Comparison of ENCODE assay signal across 14 mouse cellular contexts in genomic region chr11:51884092-51884491, GRCm38 (mm10). TPM values are rescaled to one million over a fixed set of nuclear protein-coding genes. Genes with fewer than 3 reads are reported as not detected.
DNase-seq lines count a peak whose midpoint lies in the region; ATAC-seq and TF ChIP-seq lines count a peak whose summit lies in the region.
"Had no signal": no experiment of that assay in that cellular context is flagged by ENCODE, and none has a peak within 500 bp of the region (broad histone marks: within the 10 kb centered on the region; RNA-seq: fewer than 3 reads in every experiment).

No protein-coding gene starts in this region.

- no peak overlapping the region for H3K4me3 ChIP-seq in gastrocnemius, adult 2 months
- no peak overlapping the region for H3K4me3 ChIP-seq in lung, embryonic 14.5 days (ENCODE audit: low read depth, low read length)
- H3K4me3 ChIP-seq: layer of hippocampus, adult 2 months; limb, embryonic 15.5 days; neural tube, embryonic 12.5 days had no signal

- intact Hi-C loops in gastrocnemius, adult 2 months (cut with DNase I) = no loop called here

- no peak overlapping the region for H3K4me2 ChIP-seq in lung, embryonic 14.5 days
- H3K4me2 ChIP-seq: limb, embryonic 15.5 days; neural tube, embryonic 12.5 days had no signal

- no peaks in the 10 kb centered on the region; the same call in 1 of the 2 replicates for H3K4me1 ChIP-seq in lung, embryonic 14.5 days (ENCODE audit: insufficient read depth)
- H3K4me1 ChIP-seq: neural tube, embryonic 12.5 days had no signal

- H3K9me3 ChIP-seq in lung, embryonic 14.5 days (ENCODE audit: low read depth, low read length) = no peaks in the 10 kb centered on the region
- H3K9me3 ChIP-seq: limb, embryonic 15.5 days; neural tube, embryonic 12.5 days had no signal

- WGBS in lung, embryonic 14.5 days = 23% methylated on average over 1 of the region's 1 CpGs

- no peaks in the 10 kb centered on the region for H3K36me3 ChIP-seq in lung, embryonic 14.5 days (ENCODE audit: insufficient read depth)
- H3K36me3 ChIP-seq: limb, embryonic 15.5 days; neural tube, embryonic 12.5 days had no signal

- ATAC-seq in lung, embryonic 14.5 days (ENCODE audit: insufficient read depth) = peak; percentile 68; the same call in 1 of the 2 replicates
- peak; percentile 56 for ATAC-seq in megakaryocyte-erythroid progenitor cell, adult 5-6 weeks (replicated peaks; ENCODE audit: low FRiP score, low TSS enrichment, poor library complexity, severe bottlenecking)

- no peak for TF ChIP-seq CTCF in gastrocnemius, adult 2 months (IDR thresholded peaks at IDR 0.05)
- no peak for TF ChIP-seq CTCF in lung, embryonic 14.5 days (IDR thresholded peaks at IDR 0.05; ENCODE audit: low read depth)

- DNase-seq in gastrocnemius, adult 2 months = no peak
- no peak for DNase-seq in gastrocnemius, postnatal 25 days
- DNase-seq in lung, embryonic 14.5 days = no peak
- no peak for DNase-seq in lung, adult 18-20 months
- DNase-seq in NIH3T3 (ENCODE audit: low read depth) = peak; percentile 30
- DNase-seq in right cerebral cortex, postnatal 10 days (ENCODE audit: low spot score in 2 of 2) = no peak
- DNase-seq in urinary bladder, postnatal 14 days (ENCODE audit: low spot score) = no peak
- DNase-seq: right cerebral cortex, postnatal 4 days had no signal

- H3K9ac ChIP-seq in lung, embryonic 14.5 days = no peak overlapping the region
- H3K9ac ChIP-seq: limb, embryonic 15.5 days; liver, postnatal 0 days; neural tube, embryonic 12.5 days had no signal

- 0 out of 2 replicates have a peak overlapping the region, but pooled peaks have one; percentile 1 for H3K27ac ChIP-seq in gastrocnemius, adult 2 months
- peak overlapping the region; percentile 48 for H3K27ac ChIP-seq in lung, embryonic 14.5 days (ENCODE audit: low read depth)
- H3K27ac ChIP-seq: kidney, postnatal 0 days; layer of hippocampus, adult 2 months; limb, embryonic 15.5 days; neural tube, embryonic 12.5 days had no signal

- H3K27me3 ChIP-seq in lung, embryonic 14.5 days (ENCODE audit: insufficient read depth, low read length) = no peaks in the 10 kb centered on the region
- H3K27me3 ChIP-seq: limb, embryonic 15.5 days; neural tube, embryonic 12.5 days had no signal

RNA-seq across cellular contexts. Expression of gene Jade2, which starts 26.6 kb away (rescaled TPM):
- 1 to 10 TPM; 7.8 to 7.9 TPM for total RNA-seq in gastrocnemius, adult 2 months (2021)
- 1 to 10 TPM; 2.3 to 3.5 TPM for total RNA-seq in gastrocnemius, postnatal 25 days (2021)
- 1.3 and 1.6 TPM in 2 replicates for polyA plus RNA-seq in lung, embryonic 14.5 days (2014; fragmentation: Nextera tagmentation; extraction: Ambion mirVana)
- total RNA-seq in megakaryocyte-erythroid progenitor cell, adult 5-6 weeks (2014; fragmentation: Nextera tagmentation) = 11.1 and 12.1 TPM in 2 replicates
- total RNA-seq in megakaryocyte-erythroid progenitor cell, adult 5-6 weeks (2017) = 7.1 and 8.9 TPM in 2 replicates
